Mouse (Mus musculus): ENCODE data around the gene Vldlr.

Gene Vldlr

DNA sequence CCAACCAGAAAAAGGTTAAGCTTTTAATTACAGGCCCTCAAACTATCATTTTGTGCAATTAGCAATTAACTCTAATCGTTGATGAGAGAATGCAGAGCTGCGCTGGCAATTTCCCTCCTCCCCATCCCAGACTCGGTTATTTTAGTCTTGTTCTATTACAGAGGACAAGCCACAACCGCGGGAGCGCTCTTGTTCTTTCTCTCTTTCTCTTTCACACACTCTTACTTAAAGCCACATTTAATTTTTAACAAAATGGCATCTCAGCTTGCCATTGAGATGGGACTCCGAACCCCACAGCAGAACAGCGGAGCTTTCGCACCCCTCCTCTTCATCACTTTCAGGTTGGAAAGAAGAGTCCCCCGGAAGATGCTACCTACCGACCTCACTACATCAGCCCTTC lies at the start of gene Vldlr:
Vldlr (plus strand) TSS at position 167 of the 400 bp plus-strand sequence.
- DNase-seq (ENCODE audit: low spot score in 2 of 2) = no peak

DNA sequence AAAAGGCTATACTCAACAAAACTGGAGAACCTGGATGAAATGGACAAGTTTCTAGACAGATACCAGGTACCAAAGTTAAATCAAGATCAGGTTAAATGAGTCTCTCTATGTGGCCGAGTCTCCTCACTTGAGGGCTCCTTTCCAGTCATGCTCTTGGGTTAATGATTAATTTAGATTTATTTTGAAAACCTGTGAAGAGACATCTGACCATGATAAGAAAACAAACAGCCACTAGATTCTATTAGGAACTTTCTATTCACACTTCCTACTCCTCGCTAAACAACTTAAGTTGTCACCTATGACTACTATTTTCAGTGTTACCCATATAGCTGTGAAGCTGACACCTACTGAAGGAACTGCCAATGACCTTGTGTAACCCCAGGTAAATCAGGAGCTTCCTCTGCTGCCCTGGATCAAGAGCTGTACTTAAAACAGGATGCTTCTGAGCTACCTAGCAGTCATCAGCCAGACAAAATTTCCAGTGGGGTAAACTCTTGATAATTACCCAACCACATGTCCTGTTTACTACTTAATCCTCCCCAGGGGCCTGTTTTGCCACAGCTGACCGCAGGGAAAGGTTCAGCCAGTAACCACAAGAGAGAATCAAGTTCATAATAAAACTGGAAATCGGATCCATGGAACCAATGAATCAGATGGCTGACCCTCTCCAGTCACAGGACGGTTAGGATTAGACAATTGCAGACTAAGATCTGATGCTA lies 48.5 kb upstream of the Vldlr start:
- no peak for DNase-seq (ENCODE audit: low spot score in 2 of 2)

DNA sequence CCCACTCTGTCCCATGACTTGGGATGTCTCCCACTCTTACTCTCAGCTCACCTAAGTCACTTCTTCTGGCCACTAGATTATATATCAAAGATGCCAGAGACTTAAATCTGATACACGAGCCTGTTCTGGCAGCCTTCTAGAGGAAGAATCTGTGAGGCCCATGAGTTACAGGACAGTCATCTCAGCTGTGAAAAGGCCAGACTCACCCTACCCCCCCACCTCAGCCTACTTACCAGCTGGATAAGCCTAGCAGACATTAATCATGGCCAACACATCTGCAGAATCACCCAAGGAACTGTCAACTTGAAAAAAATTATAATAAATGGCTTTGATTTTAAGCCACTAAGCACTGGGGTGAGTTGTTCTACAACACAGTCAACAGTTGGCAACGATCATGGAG lies 42.4 kb upstream of the Vldlr start:
- DNase-seq (ENCODE audit: low spot score in 2 of 2) = no peak

DNA sequence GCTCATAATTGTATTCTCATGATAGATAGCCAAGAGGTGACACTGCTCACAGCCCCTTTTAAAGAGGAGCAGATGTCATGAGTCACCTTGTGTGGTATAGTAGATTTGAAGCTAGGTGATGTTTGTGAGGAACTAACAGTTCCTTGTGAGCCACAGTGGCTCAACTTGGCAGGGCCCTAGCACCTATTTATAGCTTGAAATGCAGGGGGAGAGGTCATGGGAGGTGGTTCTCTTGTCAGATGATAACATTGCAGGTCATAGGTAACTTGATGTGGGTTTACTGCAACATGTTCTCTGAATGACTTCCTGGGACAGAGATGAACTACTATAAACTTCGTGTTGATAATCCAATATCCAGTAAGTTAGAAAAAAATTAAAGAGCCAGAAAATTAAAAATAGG lies 40.7 kb upstream of the Vldlr start:
- no peak for DNase-seq (ENCODE audit: low spot score in 2 of 2)

DNA sequence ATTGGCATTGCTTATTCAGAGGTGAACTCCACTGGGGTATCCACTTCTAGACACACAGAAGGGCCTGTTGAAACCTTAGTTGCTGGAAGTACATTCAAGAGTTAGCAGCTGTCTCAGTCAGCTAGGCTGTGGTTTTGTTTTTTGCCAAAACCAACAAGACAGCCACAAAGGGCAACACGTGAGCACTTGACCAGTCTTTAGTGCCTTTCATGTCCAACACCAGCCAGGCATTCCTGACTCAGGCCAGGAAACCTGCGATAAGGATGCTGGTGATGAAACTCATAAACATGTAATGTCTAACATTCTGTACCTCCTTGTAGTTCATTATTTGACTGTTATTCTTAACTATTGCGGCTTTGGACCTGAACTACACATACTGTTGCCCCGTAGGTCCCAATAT lies 39.7 kb upstream of the Vldlr start:
- no peak for DNase-seq (ENCODE audit: low spot score in 2 of 2)

DNA sequence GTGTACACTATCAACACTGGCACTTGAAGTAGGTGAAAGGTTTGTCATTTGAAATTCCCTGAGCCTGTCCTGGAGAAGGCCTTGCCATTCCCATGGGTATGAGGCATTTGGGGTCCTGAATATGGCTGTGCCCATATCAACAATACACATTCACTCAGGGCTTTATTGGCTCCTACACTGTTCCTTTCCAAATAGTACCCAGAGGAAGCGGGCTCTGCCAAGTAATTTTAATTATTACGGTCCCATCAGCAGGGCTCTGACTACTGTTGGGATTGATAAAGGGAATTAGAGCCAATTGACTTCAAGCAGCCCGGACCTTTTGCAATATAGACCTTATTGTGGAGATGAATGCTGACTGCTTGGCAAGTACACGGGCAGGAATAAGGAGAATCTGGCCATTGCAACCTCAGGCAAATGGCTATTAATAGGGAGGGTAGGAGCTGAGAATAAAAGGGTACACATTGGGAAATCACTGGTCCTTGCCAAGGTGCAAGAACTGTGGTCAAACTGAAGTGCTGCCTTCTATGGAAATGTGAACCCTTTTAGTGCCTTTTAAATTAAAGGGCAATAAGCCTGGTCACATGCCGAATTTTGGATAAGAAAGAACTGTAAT lies 38.0 kb upstream of the Vldlr start:
- DNase-seq (ENCODE audit: low spot score in 2 of 2) = no peak

DNA sequence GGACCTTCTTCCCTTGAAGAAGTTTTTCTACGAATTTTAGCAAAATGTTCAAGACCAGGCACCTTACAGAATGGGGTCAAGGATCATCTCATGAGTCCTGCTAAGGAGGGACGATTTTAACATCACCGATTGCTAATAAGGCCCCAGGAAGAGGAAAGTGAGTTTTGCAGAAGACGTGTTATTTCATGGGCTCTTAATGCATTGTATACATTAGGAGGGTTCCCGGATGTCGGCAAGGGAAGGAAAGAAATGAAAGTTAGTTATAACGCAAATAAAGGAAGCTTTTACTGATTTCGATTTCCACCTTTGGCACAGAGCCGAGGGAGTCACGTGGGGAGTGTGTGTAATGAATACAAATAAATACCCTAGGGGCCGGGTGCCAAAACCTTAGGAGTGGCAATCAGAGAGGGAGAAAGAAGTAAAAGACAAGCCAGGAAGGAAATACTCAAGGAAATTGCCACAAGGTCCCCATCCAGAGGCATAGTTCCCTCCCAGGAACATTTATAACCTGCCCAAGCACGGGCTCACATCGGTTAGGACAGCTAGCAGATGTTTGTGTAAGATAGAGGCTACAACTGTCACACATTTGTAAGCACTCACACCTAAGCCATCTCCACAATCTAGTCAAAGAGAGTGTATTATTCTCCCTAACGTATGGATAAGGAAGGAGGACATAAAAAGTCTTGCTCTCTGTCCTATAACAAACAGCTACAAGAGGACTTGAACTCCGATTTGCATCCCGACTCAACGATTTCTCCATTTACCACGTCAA lies 35.7 kb upstream of the Vldlr start:
- DNase-seq (ENCODE audit: low spot score in 2 of 2) = no peak

DNA sequence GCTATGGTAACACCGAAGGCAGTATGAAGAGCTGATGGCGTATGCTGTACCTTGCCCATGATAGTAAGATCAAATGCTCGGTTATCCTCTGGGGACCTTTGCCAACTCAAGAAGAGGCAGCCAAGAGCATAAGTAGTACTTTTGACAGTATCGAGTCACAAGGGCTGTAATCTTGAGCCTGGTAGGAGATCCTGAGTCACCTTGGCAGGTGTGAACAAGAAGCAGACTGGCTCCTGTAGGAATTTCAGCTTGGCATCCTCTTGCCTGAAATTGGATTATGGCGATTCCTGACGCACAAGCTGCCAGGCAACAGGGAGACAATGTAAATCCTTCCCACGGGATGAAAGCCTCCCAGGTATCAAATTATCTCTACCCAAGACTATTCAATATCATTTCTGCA lies 32.8 kb upstream of the Vldlr start:
- no peak for DNase-seq (ENCODE audit: low spot score in 2 of 2)

DNA sequence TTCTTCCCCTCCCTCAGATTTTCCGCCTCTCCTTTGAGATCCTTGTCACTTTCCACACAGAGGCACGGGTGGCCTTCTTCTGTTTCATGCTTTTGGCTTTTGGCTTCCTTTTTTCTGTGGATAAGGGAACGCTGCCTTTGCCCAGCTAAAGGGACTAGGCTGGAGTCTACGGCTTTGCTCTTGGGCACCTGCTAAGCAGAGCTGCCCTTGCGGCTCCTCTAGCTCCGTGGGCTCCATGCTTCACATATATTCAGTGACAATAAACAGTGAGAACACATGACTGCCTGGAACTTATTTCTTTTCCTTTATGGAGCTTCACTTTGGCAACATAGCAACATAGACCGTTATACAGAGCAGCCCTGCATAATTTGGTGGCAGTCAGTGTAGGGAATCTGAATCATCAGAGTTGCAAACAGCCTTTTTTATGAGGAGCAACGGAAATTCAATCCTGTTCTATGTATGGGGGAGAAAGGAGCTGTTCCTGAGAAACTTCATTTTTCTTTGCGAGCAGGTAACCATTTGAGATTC lies 12.5 kb upstream of the Vldlr start:
- DNase-seq (ENCODE audit: low spot score in 2 of 2) = no peak

DNA sequence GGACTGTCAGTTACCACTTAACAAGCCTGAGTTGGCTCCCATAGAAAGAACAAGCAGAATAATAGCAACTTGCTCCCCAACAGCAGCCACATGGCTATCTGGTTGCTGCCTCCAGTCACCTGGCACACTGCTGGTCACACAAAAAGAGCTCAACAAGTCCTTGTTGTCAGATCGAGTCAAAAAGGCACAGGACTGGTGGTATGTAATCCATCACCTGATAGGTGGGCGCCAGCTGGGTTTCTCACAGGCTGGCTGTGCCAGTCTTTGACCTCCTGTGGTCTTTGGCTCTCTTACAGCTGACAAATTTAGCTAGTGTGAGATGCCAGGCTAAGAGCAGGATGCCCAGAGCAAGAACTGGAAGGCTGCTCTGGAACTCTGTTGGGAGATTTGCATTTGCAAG lies 5.3 kb upstream of the Vldlr start:
- DNase-seq (ENCODE audit: low spot score in 2 of 2) = no peak

DNA sequence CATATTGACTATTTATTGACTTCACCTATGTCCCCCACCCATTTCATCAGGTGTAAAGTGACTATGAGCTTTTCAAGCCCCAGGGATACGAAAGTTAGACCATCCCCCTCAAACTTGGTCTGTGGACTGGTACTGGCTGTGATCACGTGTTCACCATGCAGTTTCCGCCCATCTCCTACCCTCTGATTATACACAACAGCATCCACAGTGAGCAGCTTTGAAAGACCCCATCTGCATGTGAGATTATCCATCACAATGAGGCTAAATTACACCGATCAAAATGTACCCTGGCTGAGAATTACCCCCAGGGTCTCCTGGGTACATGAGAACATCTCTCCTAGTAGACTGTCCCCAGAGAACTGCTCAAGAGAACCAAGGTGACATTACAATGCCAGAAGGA lies 688 bp upstream of the Vldlr start:
- DNase-seq (ENCODE audit: low spot score in 2 of 2) = no peak

DNA sequence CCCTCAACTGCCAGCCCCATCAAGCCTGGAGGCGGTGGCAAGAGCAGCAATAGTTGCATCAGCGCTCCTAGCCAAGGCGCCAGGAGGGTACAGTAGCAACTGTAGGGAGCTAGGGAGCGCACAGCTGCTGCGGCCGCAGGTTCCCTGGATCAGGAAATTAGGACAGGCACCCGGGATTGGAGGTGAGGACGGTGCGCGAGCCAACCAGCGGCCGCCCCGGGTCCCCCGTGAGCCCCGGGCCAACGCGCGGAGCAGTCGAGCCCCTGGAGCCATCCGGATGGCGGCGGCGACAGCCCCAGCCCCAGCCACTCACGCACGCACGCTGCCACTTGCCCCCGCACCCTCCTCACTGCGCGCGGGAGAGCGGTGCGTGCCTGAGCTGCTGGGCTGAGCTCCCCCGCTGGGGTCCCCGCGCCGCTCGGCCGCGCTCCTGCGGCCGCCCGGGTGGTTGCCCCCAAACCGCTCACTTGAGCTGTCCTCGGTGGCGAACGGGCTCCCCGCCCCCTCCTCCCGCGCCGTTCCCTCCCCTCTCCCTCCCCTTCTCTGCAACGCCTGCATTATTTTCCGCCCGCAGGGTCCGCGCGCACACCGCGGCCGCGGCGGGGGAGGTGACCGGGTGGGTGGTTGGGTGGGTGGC lies 601 bp downstream of the Vldlr start:
- no peak for DNase-seq (ENCODE audit: low spot score in 2 of 2)

DNA sequence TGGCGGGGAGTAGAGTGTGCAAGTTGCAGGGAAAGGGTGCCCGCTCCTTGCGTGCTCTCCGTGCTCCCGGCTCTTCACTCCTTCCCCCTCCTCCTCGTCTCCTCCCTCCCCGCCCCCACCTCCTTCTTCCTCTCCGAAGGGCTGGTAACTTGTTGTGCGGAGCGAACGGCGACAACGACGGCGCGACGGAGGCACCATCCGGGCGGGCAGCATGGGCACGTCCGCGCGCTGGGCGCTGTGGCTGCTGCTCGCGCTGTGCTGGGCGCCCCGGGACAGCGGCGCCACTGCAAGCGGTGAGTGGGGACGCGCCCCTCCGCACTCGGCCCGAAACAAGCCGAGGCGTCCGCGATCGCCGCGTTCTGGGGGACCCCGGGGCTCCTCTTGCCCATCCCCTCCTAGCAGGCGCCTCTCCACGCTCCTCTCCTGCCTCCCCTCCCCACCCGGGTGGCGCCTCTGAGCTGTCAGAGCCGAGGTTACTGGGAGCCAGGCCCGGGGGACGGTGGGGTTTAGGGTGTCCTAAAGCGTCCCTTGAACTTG lies 1.2 kb downstream of the Vldlr start:
- no peak for DNase-seq (ENCODE audit: low spot score in 2 of 2)

DNA sequence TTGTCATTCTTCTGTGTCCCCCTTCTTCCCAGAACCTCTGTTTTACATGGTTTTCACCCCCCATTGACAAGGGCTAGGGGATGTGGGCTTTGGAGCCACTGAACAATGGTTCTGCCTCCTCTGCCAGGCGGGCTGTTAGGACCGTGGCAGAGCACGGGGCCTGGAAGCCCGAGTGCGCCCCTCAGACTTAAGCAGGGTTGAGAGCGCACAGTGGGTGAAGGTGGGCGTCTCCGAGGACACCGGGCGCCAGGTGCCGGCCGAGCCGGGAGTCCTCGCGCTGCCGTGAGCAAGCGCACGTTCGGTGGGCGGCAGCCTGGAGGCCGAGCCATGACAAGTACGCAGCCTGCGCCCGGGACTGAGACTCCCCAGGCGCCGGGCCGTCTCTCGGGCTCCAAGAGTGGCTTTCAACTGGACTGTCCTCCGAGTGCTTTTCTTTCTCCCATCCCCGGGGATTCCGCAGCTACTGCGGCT lies 1.7 kb downstream of the Vldlr start:
- DNase-seq (ENCODE audit: low spot score in 2 of 2) = no peak

DNA sequence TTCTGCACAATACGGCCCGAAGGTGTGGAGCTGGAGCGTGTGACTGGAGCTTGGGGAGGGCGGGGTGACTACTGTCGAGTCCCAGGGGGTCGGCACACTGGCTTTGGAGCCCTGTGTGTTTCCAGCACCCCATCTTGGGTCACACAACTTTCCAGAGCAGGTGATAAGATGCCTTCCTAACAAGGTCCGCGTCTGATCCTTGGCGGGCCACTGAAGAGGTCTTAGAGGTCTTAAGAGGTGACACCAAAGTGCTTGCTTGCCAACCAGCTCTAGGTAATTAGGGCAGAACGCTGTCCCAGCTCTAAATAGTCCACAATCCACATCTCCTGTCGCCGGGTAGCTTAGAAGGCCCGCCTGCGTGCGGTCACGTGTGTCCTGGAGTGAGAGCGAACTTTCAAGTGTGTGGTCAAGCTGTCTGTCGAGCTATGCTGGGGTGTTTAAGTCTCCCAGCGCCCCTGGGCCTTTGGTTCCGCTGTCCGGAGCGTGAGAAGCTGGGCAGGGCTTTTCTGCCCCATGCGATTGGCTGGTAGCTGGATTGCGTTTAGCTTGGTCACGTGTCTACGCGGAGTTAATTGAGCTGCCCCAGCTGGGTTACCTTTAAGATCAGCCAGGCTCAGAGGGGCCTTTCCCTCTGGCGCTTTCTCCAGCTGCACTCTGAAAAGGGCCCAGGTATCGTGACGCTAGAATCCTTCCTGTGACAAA lies 2.4 kb downstream of the Vldlr start:
- DNase-seq (ENCODE audit: low spot score in 2 of 2) = no peak

DNA sequence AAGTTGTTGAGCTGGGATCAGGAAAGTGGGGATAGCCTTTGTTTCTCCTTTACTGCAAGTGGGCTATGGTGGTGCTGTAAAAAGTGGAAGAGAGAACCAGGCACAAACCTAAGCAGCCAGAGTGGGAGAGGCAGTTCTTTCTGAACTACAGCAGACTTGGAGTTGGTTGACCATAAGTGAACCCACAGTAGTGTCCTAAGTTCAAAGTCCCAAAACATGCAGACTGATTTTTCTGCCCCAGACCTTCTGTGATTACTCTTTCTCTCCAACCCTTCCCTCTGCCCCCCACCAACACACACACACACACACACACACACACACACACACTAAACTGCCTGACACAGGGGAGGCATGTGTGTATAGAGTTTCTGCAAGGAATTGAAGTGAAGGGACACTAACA lies 3.3 kb downstream of the Vldlr start:
- no peak for DNase-seq (ENCODE audit: low spot score in 2 of 2)

DNA sequence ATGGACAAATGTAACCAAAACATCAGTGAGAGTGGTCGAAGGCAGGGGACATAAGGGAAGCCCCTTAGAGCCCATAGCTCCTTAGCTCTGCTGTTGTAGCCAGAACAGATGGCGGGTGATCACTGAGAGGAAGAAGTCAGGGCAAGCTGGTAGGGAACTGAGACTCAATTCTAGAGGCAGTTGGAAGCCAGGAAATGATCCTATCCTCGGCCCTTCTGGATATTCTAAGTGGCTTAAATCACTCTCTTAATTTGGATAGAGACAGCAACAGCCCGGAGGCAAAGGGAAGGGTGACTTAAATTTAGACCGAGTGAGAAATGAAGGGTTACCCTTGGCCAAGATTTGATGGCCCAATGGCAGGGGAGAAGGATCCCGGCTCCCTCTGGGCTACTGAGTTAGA lies 6.8 kb downstream of the Vldlr start:
- no peak for DNase-seq (ENCODE audit: low spot score in 2 of 2)

DNA sequence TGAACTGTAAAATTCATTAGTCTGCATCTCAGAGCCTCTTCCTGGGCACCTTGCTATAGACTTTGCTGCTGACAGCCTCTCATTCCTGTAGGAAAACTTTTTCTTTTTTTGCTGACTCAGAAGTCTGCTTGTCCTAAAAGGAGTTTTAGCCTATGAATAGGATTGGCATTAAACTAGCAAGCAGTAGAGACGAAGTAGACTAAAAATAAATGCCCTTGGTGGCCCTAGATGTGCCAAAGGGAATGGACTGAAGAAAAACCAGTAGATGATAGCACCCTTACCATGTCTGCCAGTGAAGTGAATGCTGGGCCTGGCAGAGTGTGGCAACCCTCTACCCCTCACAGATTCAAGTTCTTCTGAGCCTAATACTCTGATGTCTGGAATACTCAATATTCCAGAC lies 8.1 kb downstream of the Vldlr start:
- DNase-seq (ENCODE audit: low spot score in 2 of 2) = no peak

DNA sequence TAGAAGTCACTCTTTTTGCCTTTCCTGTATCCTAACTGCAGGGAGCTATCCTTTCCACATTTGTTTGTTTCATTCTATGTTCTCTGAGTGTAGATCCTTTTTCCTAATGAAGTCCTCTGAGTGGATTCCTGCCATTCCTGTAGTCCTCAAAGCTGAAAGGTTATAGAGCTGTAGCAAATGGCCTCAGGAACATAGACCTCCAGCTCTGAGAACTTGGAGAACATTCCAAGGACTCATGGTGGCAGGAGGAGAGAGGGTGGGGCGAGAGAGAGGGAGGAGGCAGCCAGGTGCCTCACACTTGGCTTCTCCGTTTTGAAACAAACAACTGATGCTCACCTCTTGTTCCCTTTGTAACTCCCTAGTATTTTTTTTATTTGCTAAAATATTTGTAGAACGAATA lies 10.3 kb downstream of the Vldlr start:
- DNase-seq (ENCODE audit: low spot score in 2 of 2) = no peak

DNA sequence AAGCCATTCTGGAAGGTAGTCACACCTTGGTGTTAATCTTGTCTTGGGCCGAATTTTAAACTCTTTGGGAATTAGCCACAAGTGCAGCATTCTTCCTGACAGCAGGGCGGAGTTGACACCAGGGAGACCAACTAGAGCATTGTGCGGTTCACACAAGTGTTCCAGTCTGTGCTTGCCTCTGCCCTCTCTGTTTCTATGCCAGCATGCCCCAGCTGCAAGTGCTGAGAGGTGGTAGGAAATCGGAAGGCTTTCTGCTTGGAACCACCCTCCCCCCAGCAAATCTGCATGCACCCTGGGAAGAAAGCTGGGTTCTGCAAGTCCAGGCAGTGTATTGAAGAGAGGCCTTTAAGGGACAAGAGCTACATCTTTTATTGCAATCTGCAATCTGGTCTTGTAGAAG lies 10.8 kb downstream of the Vldlr start:
- no peak for DNase-seq (ENCODE audit: low spot score in 2 of 2)

DNA sequence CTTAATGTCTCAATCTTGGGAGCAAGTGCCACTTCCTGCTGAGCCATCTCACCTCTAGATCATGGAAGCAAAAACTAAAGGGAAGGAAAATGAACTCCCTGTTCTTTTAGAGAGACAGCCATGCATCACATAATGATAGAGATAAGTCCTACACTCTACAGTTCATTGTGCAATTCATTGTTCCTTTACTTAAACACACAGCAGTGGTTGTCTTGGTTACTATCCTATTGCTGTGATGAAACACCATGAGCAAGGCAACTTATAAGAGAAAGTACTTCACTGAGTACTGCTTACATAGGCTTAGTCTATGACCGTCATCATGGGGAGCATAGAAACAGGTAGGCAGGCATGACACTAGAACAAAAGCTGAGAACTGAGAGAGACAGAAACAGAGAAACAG lies 12.0 kb downstream of the Vldlr start:
- DNase-seq (ENCODE audit: low spot score in 2 of 2) = no peak
